Mouse (Mus musculus): ENCODE results near the gene Lcn9.

- TF ChIP-seq CTCF (IDR thresholded peaks at IDR 0.05; ENCODE audit: low read depth, low read length) (no peak), POLR2AphosphoS5 (IDR thresholded peaks at IDR 0.05; ENCODE audit: insufficient replicate concordance, low read depth, low read length) (no peak), GATA1 (IDR thresholded peaks at IDR 0.05; ENCODE audit: borderline replicate concordance, low read length) (no peak), GATA2 (IDR thresholded peaks at IDR 0.05; ENCODE audit: borderline replicate concordance, low read depth, low read length) (no peak), TAL1 (conservative IDR thresholded peaks at IDR 0.05; ENCODE audit: low read depth, low read length) (no peak)
Measured at GRCm38 (mm10) chr2:25781957-25782356, 41.0 kb upstream of the Lcn9 start, which contains the start of gene Gm13539.
